Mouse (Mus musculus) hindbrain, postnatal 0 days (tissue): ENCODE results near the gene Tmem141. TPM values are rescaled to one million over a fixed set of nuclear protein-coding genes. Genes with fewer than 3 reads are reported as not detected.

Source experiments
- ATAC-seq: fragments of 200-750 bp; cut with Nextera tagmentation; 2 replicates; pipeline ENCODE4 v1.8.0; 2017; ENCODE audit warnings: mild to moderate bottlenecking, moderate TSS enrichment, moderate library complexity
- DNase-seq: peaks from one replicate; pipeline ENCODE4 v3.0.0-alpha.2; 2015; ENCODE audit warnings: low spot score
- H3K27ac ChIP-seq: fragments of 300-500 bp; sonication (generic); 2 replicates; pipeline ENCODE4 v1.5.1; 2014; ENCODE audit warnings: mild to moderate bottlenecking
- H3K27me3 ChIP-seq: fragments of 300-500 bp; sonication (generic); 2 replicates; pipeline ENCODE4 v1.6.1; 2014; ENCODE audit warnings: low read length, mixed read lengths; ENCODE audit not compliant: insufficient read depth
- H3K36me3 ChIP-seq: fragments of 300-500 bp; sonication (generic); 2 replicates; pipeline ENCODE4 v1.6.1; 2014; ENCODE audit warnings: low read length, mixed read lengths; ENCODE audit not compliant: insufficient read depth
- H3K4me1 ChIP-seq: fragments of 300-500 bp; sonication (generic); 2 replicates; pipeline ENCODE4 v1.6.1; 2014; ENCODE audit warnings: antibody characterized with exemption, low read length, mixed read lengths; ENCODE audit not compliant: insufficient read depth
- H3K4me2 ChIP-seq: fragments of 300-500 bp; sonication (generic); 2 replicates; pipeline ENCODE4 v1.6.1; 2014; ENCODE audit warnings: low read depth, mild to moderate bottlenecking, low read length, moderate library complexity, mixed read lengths
- H3K4me3 ChIP-seq: fragments of 300-500 bp; sonication (generic); 2 replicates; pipeline ENCODE4 v1.5.1; 2014; ENCODE audit warnings: low read length
- H3K9ac ChIP-seq: fragments of 300-500 bp; sonication (generic); replicated peaks from 2 replicates; pipeline ENCODE4 v1.6.1; 2014; ENCODE audit warnings: mild to moderate bottlenecking, low read length, moderate library complexity, mixed read lengths
- H3K9me3 ChIP-seq: fragments of 300-500 bp; sonication (generic); 2 replicates; pipeline ENCODE4 v1.6.1; 2016; ENCODE audit warnings: low read length, mixed read lengths
- CTCF ChIP-seq: IDR thresholded peaks from 2 replicates; pipeline ENCODE4 v1.5.1; 2016; ENCODE audit warnings: antibody characterized with exemption, control low read depth, low read depth
- WGBS: fragments of 180-500 bp; shearing (Covaris S2); extraction: QIAGEN DNeasy Blood & Tissue Kit; methylation state at CpG from one replicate; pipeline ENCODE4 v1.1.7; 2014; 5-methylcytosine and 5-hydroxymethylcytosine counted together
- polyA plus RNA-seq: library from polyadenylated mRNA; unstranded; fragments of >200 nt; fragmentation: Nextera tagmentation; extraction: Ambion mirVana; gene quantifications from 2 replicates; pipeline ENCODE4 v1.2.1, GENCODE M21; 2015
- total RNA-seq: library from RNA; depleted of rRNA; stranded (reverse); fragments of >200 nt; gene quantifications from 2 replicates; pipeline ENCODE4 v1.2.3, GENCODE M21; 2014

Tmem141 gene
- total and polyA plus RNA-seq, 2 experiments from 2014 or later, result 52.0 to 59.8 TPM

- no peak overlapping the region for H3K9ac ChIP-seq
- H3K9me3 ChIP-seq, result no peaks in the 10 kb centered on the region
- no peak for TF ChIP-seq CTCF
- H3K27me3 ChIP-seq, result peaks cover 21% of the 10 kb centered on the region
- WGBS, result 20% methylated on average over 22 of the region's 22 CpGs
- no peak overlapping the region for H3K27ac ChIP-seq
- no peaks in the 10 kb centered on the region for H3K36me3 ChIP-seq
- 0 out of 2 replicates have a peak, but pooled peaks cover 7% of the 10 kb centered on the region for H3K4me1 ChIP-seq
- ATAC-seq, result no peak
- 0 out of 2 replicates have a peak overlapping the region, but pooled peaks have one; percentile 30 for H3K4me2 ChIP-seq
- no peak for DNase-seq
- H3K4me3 ChIP-seq, result peak overlapping the region; percentile 16; the same call in 1 of the 2 replicates
Measured at GRCm38 (mm10) chr2:25616398-25616797, 5.4 kb downstream of the Tmem141 start.

GRCm38 (mm10) chr2:25608671-25609070 is 13.1 kb downstream of the Tmem141 start:
- Histone ChIP-seq H3K27me3 (no peaks in the 10 kb centered on the region), H3K4me2 (peak overlapping the region; percentile 74), H3K9ac (peak overlapping the region; percentile 97; the same call in 1 of the 2 replicates), H3K27ac (peak overlapping the region; percentile 97; the same call in 1 of the 2 replicates), H3K9me3 (no peaks in the 10 kb centered on the region), H3K36me3 (no peaks in the 10 kb centered on the region), H3K4me3 (peak overlapping the region; percentile 100), H3K4me1 (peaks cover 5% of the 10 kb centered on the region)
- 67% methylated on average over 10 of the region's 10 CpGs for WGBS
- no peak for TF ChIP-seq CTCF
- peak; percentile 13; the same call in 1 of the 2 replicates for ATAC-seq
- DNase-seq, result no peak

- Histone ChIP-seq H3K27ac (peak within 1 kb of the TSS; percentile 97), H3K9ac (peak within 1 kb of the TSS; percentile 97), H3K4me1 (peaks cover 5% of the 10 kb centered on the region), H3K4me2 (peak within 1 kb of the TSS; percentile 74), H3K9me3 (no peaks in the 10 kb centered on the region), H3K4me3 (peak within 1 kb of the TSS; percentile 100), H3K36me3 (peaks cover 1% of the 10 kb centered on the region; the same call in 1 of the 2 replicates), H3K27me3 (no peaks in the 10 kb centered on the region)
- peak; percentile 96 for DNase-seq
- under 1% methylated on average over 80 of the region's 80 CpGs for WGBS
- ATAC-seq, result peak; percentile 92
- TF ChIP-seq CTCF, result no peak
Measured at GRCm38 (mm10) chr2:25607761-25608622, 13.8 kb downstream of the Tmem141 start, which contains the start of gene Rabl6. Gene Rabl6, minus strand, starts transcription at chr2:25608521.

- H3K9ac ChIP-seq, result no peak overlapping the region
- H3K4me3 ChIP-seq, result no peak overlapping the region
- H3K27me3 ChIP-seq, result no peaks in the 10 kb centered on the region
- H3K27ac ChIP-seq, result no peak overlapping the region
- H3K9me3 ChIP-seq, result no peaks in the 10 kb centered on the region
- no peak for TF ChIP-seq CTCF
- no peaks in the 10 kb centered on the region; the same call in 1 of the 2 replicates for H3K4me1 ChIP-seq
- DNase-seq, result no peak
- H3K4me2 ChIP-seq, result no peak overlapping the region
- peaks cover 52% of the 10 kb centered on the region for H3K36me3 ChIP-seq
- WGBS, result 94% methylated on average over 5 of the region's 5 CpGs
- no peak for ATAC-seq
Measured at GRCm38 (mm10) chr2:25602526-25602925, 19.3 kb downstream of the Tmem141 start.

- Histone ChIP-seq H3K9ac (no peak overlapping the region), H3K9me3 (no peaks in the 10 kb centered on the region), H3K27ac (no peak overlapping the region), H3K4me2 (no peak overlapping the region), H3K27me3 (no peaks in the 10 kb centered on the region), H3K36me3 (peaks cover 75% of the 10 kb centered on the region), H3K4me1 (no peaks in the 10 kb centered on the region), H3K4me3 (no peak overlapping the region)
- DNase-seq (no peak), ATAC-seq (no peak)
- TF ChIP-seq CTCF, result no peak
- 90% methylated on average over 2 of the region's 2 CpGs for WGBS
Measured at GRCm38 (mm10) chr2:25600037-25600436, 21.8 kb downstream of the Tmem141 start.

GRCm38 (mm10) chr2:25598749-25599148 is 23.1 kb downstream of the Tmem141 start:
- no peak for ATAC-seq
- H3K4me1 ChIP-seq, result no peaks in the 10 kb centered on the region
- 93% methylated on average over 1 of the region's 1 CpGs for WGBS
- no peak for TF ChIP-seq CTCF
- no peak overlapping the region for H3K4me2 ChIP-seq
- H3K4me3 ChIP-seq, result no peak overlapping the region
- H3K36me3 ChIP-seq, result peaks cover 82% of the 10 kb centered on the region
- H3K27ac ChIP-seq, result no peak overlapping the region
- H3K9ac ChIP-seq, result no peak overlapping the region
- H3K27me3 ChIP-seq, result no peaks in the 10 kb centered on the region
- no peaks in the 10 kb centered on the region for H3K9me3 ChIP-seq
- no peak for DNase-seq
